ENCODE assay signal across 21 mouse cellular contexts in the genomic region with DNA sequence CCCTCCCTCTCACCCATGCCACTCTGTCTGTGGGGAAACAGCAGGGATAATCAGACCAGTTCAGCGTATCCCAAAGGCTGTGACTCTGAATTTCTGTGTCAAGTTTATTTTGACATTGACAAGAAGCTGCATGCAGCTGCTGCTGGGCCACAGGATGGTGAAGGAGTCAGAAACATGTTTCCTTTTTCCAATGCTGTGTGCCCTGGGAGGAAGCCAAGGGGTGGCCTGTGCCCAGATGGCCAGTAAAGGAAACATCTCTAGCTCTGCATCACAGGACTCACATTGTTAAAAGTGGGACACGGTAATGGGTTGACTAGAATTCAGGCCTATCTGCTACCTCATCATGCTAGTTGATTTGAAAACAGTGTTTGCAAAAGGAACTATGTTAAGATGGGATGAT.
DNase-seq lines count a peak whose midpoint lies in the region; ATAC-seq and TF ChIP-seq lines count a peak whose summit lies in the region.
"Had no signal": no experiment of that assay in that cellular context is flagged by ENCODE, and none has a peak within 500 bp of the region (broad histone marks: within the 10 kb centered on the region; RNA-seq: fewer than 3 reads in every experiment).

No protein-coding gene starts in this region.

- ATAC-seq in cerebellum, adult (ENCODE audit: insufficient number of reproducible peaks, low FRiP score, low TSS enrichment) = 0 out of 2 replicates have a peak, but pooled peaks have one; percentile 15
- ATAC-seq: forebrain, embryonic 15.5 days; hindbrain, embryonic 16.5 days had no signal

- H3K27me3 ChIP-seq in cerebellum, adult 2 months (ENCODE audit: control insufficient read depth, insufficient read depth, low read length) = no peaks in the 10 kb centered on the region
- H3K27me3 ChIP-seq: CH12.LX; embryonic facial prominence, embryonic 15.5 days; forebrain, embryonic 15.5 days; heart, embryonic 12.5 days; hindbrain, embryonic 12.5 days had no signal

- WGBS in cerebellum, adult 2 months = 45% methylated on average over 2 of the region's 2 CpGs

- no peak overlapping the region for H3K4me3 ChIP-seq in cerebellum, adult 2 months (replicated peaks; ENCODE audit: insufficient read depth, low read depth, low read length)
- H3K4me3 ChIP-seq: embryonic facial prominence, embryonic 15.5 days; erythroblast, embryonic 14.5 days; forebrain, embryonic 10.5 days; forebrain, embryonic 15.5 days; heart, embryonic 12.5 days; hindbrain, embryonic 12.5 days had no signal

- no peak for TF ChIP-seq CTCF in cerebellum, adult 2 months (IDR thresholded peaks at IDR 0.05; ENCODE audit: borderline replicate concordance, insufficient read depth, low read depth, low read length)

- peak; percentile 43 for DNase-seq in MN1 (ENCODE audit: low spot score)
- peak; percentile 23 to 47 for DNase-seq in cerebellum, adult 2 months
- peak; percentile 62 to 76 for DNase-seq in cerebellum, postnatal 10 days
- no peak for DNase-seq in frontal cortex, postnatal 36 days (ENCODE audit: low spot score in 2 of 2)
- no peak for DNase-seq in heart, postnatal 4 days
- no peak for DNase-seq in right cerebral cortex, postnatal 25 days
- no peak for DNase-seq in urinary bladder, adult 18-20 months (ENCODE audit: low spot score in 2 of 2)
- DNase-seq: adrenal gland, adult 8-10 months; embryo, embryonic 11 days; gastrocnemius, postnatal 14 days; kidney, adult 11 months; kidney, adult 9 months had no signal

- no peak for TF ChIP-seq POLR2A in cerebellum, adult 2 months (IDR thresholded peaks at IDR 0.05; ENCODE audit: borderline replicate concordance, insufficient read depth, low read length)

- no peaks in the 10 kb centered on the region for H3K4me1 ChIP-seq in cerebellum, adult 2 months (ENCODE audit: control insufficient read depth, insufficient read depth, low read length)
- H3K4me1 ChIP-seq: embryonic facial prominence, embryonic 15.5 days; forebrain, embryonic 10.5 days; forebrain, embryonic 15.5 days; heart, embryonic 12.5 days; hindbrain, embryonic 12.5 days had no signal

- H3K27ac ChIP-seq in cerebellum, adult 2 months (ENCODE audit: insufficient read depth, low read length) = no peak overlapping the region
- H3K27ac ChIP-seq: embryonic facial prominence, embryonic 15.5 days; forebrain, embryonic 10.5 days; forebrain, embryonic 15.5 days; hindbrain, embryonic 12.5 days had no signal

Comparison
In these comparisons a context has a peak if more than half of its experiments do, and no peak if none do; other contexts are left out.
1. DNase-seq: peak in MN1 (single experiment), cerebellum, adult 2 months (2 of 2) and cerebellum, postnatal 10 days (2 of 2); none in frontal cortex, postnatal 36 days (0 of 2), heart, postnatal 4 days (single experiment), right cerebral cortex, postnatal 25 days (single experiment) and urinary bladder, adult 18-20 months (0 of 2).